Mouse (Mus musculus) liver, adult 2 months (tissue): ENCODE measurements around the gene Slc4a3.

Source experiments
- CTCF ChIP-seq: fragments of 200-500 bp; IDR thresholded peaks from 2 replicates; pipeline ENCODE4 v1.5.1; 2011; ENCODE audit warnings: low read depth, low read length, control low read depth
- POLR2A ChIP-seq: fragments of 200-500 bp; IDR thresholded peaks from 2 replicates; pipeline ENCODE4 v1.6.1; 2011; ENCODE audit warnings: low read length, control low read depth; ENCODE audit not compliant: insufficient read depth; ENCODE audit errors: extremely low read depth

- no peak for TF ChIP-seq CTCF
- TF ChIP-seq POLR2A: no peak
Measured at GRCm38 (mm10) chr1:75610553-75610952, 64.5 kb downstream of the Slc4a3 start.
